Comparison of ENCODE assay signal across 8 mouse cellular contexts in genomic region chr17:33955555-33956214, GRCm38 (mm10). TPM values are rescaled to one million over a fixed set of nuclear protein-coding genes. Genes with fewer than 3 reads are reported as not detected.
A peak's percentile ranks its signal among the peaks of the same experiment; 100 is the strongest.
DNase-seq lines count a peak whose midpoint lies in the region; ATAC-seq lines count a peak whose summit lies in the region.

Gene Vps52, plus strand, starts transcription at chr17:33955812.
Gene Rps18, minus strand, starts transcription at chr17:33956001.

- H3K4me3 ChIP-seq in intestine, embryonic 14.5 days (ENCODE audit: low read depth, low read length) = peak within 1 kb of the TSS; percentile 99

- peak within 1 kb of the TSS; percentile 92 for H3K27ac ChIP-seq in intestine, embryonic 14.5 days (ENCODE audit: low read depth)

- peaks cover 52% of the 10 kb centered on the region for H3K36me3 ChIP-seq in intestine, embryonic 14.5 days (ENCODE audit: control insufficient read depth, insufficient read depth, low read length)

- ATAC-seq in intestine, embryonic 14.5 days (replicated peaks; ENCODE audit: low FRiP score, low TSS enrichment, low read depth) = peak; percentile 80

- H3K9me3 ChIP-seq in intestine, embryonic 14.5 days (ENCODE audit: control insufficient read depth, low read length) = no peaks in the 10 kb centered on the region

- H3K9ac ChIP-seq in intestine, embryonic 14.5 days (ENCODE audit: low read length) = peak within 1 kb of the TSS; percentile 99

- no peaks in the 10 kb centered on the region for H3K27me3 ChIP-seq in intestine, embryonic 14.5 days (replicated peaks; ENCODE audit: control insufficient read depth, insufficient read depth, low read length)

- intact Hi-C loops in left cerebral cortex, postnatal 14 days (cut with DNase I) = loop anchor here (5.0 kb wide), 1 partner anchor 67 kb away; the partner anchor contains the start of gene Ring1

- peak; percentile 92 to 95 for DNase-seq in adrenal gland, adult 18-20 months (ENCODE audit: low spot score in 2 of 2)
- DNase-seq in embryo, embryonic 11 days = peak; percentile 97
- peak; percentile 95 for DNase-seq in gastrocnemius, postnatal 25 days
- DNase-seq in intestine, embryonic 14.5 days (ENCODE audit: low spot score) = peak; percentile 98
- DNase-seq in left cerebral cortex, postnatal 14 days (ENCODE audit: low spot score in 2 of 2) = peak; percentile 97 to 99
- DNase-seq in mesoderm, embryonic 11.5 days (ENCODE audit: low read depth, low spot score) = peak; percentile 98
- DNase-seq in right cerebral cortex, postnatal 36 days (ENCODE audit: low spot score in 2 of 2) = peak; percentile 91 to 96
- DNase-seq in yolk sac, embryonic 10.5 days (ENCODE audit: low spot score) = peak; percentile 95

- under 1% methylated on average over 50 of the region's 50 CpGs for WGBS in intestine, embryonic 14.5 days

- peaks cover 34% of the 10 kb centered on the region for H3K4me1 ChIP-seq in intestine, embryonic 14.5 days (replicated peaks; ENCODE audit: control insufficient read depth, insufficient read depth, low read length)

- H3K4me2 ChIP-seq in intestine, embryonic 14.5 days (ENCODE audit: low read length) = peak within 1 kb of the TSS; percentile 99

RNA-seq across cellular contexts. Expression of gene Vps52, which starts in this region (rescaled TPM):
- 10 to 100 TPM; 51.1 to 53.5 TPM for total RNA-seq in adrenal gland, adult 18-20 months (2021)
- total RNA-seq in gastrocnemius, postnatal 25 days (2021) = 10 to 100 TPM; 27.2 to 28.8 TPM
- 32.4 and 35.3 TPM in 2 replicates for polyA plus RNA-seq in intestine, embryonic 14.5 days (2014; fragmentation: Nextera tagmentation; extraction: Ambion mirVana)
- 10 to 100 TPM; 80.3 to 83.6 TPM for total RNA-seq in left cerebral cortex, postnatal 14 days (2021)

RNA-seq across cellular contexts. Expression of gene Rps18, which starts in this region (rescaled TPM):
- 100 to 1,000 TPM; 672 to 676 TPM for total RNA-seq in adrenal gland, adult 18-20 months (2021)
- 100 to 1,000 TPM; 330 to 347 TPM for total RNA-seq in gastrocnemius, postnatal 25 days (2021)
- 2,375 and 2,437 TPM in 2 replicates for polyA plus RNA-seq in intestine, embryonic 14.5 days (2014; fragmentation: Nextera tagmentation; extraction: Ambion mirVana)
- 100 to 1,000 TPM; 325 to 332 TPM for total RNA-seq in left cerebral cortex, postnatal 14 days (2021)

Comparison
In these comparisons a context has a peak if more than half of its experiments do, and no peak if none do; other contexts are left out.
1. Peak in every context shown above with its lines: DNase-seq, ATAC-seq, H3K4me3 ChIP-seq and H3K27ac ChIP-seq.